Mouse (Mus musculus) left cerebral cortex, postnatal 14 days (tissue): ENCODE measurements around the gene Tyk2. TPM values are rescaled to one million over a fixed set of nuclear protein-coding genes. Genes with fewer than 3 reads are reported as not detected.
A peak's percentile ranks its signal among the peaks of the same experiment; 100 is the strongest.

ENCODE experiments used
- DNase-seq, 2 experiments: peaks; one replicate each; pipeline ENCODE4 v3.0.0; 2021 to 2022; ENCODE audit warnings: low spot score in 2 of 2, mixed read lengths in 1 of 2
- intact Hi-C: fragments of 180-260 bp; cut with DNase I; formaldehyde crosslinking; loops from one replicate; pipeline ENCODE4 v1.15.1; 2025
- total RNA-seq, 2 experiments: library from RNA; stranded (reverse); gene quantifications; 2 replicates each; pipeline ENCODE4 v1.2.3; 2021

The Tyk2 gene
- total RNA-seq, 2 experiments from 2014 or later = 11.7 to 12.0 TPM

- intact Hi-C loops = loop anchor here (5.0 kb wide), 1 partner anchor 69 kb away; no protein-coding TSS in a partner anchor
Observed at GRCm38 (mm10) chr9:21153331-21153730, 22.3 kb upstream of the Tyk2 start.

GRCm38 (mm10) chr9:21152715-21153114 lies 21.7 kb upstream of the Tyk2 start:
- intact Hi-C loops = loop anchor here (5.0 kb wide), 1 partner anchor 70 kb away; no protein-coding TSS in a partner anchor
- peak; percentile 75 for DNase-seq

More at GRCm38 (mm10) chr9:21153331-21153730, 22.3 kb upstream of the Tyk2 start:
- no peak for DNase-seq

- intact Hi-C loops = loop anchor here (5.0 kb wide), 1 partner anchor 72 kb away; no protein-coding TSS in a partner anchor
- peak; percentile 93 to 94 for DNase-seq
Observed at GRCm38 (mm10) chr9:21149654-21150419, 18.8 kb upstream of the Tyk2 start, which contains the start of gene Cdc37. Cdc37 (minus strand) TSS chr9:21149982.

- intact Hi-C loops = no loop called here
Observed at GRCm38 (mm10) chr9:21149077-21149653, 18.1 kb upstream of the Tyk2 start.

GRCm38 (mm10) chr9:21148427-21148826 lies 17.4 kb upstream of the Tyk2 start:
- intact Hi-C loops = no loop called here

More at GRCm38 (mm10) chr9:21149077-21149653, 18.1 kb upstream of the Tyk2 start:
- no peak for DNase-seq

GRCm38 (mm10) chr9:21146722-21147121 lies 15.7 kb upstream of the Tyk2 start:
- DNase-seq = no peak
- intact Hi-C loops = no loop called here

More at GRCm38 (mm10) chr9:21148427-21148826, 17.4 kb upstream of the Tyk2 start:
- DNase-seq = no peak

GRCm38 (mm10) chr9:21145431-21145830 lies 14.4 kb upstream of the Tyk2 start:
- DNase-seq = no peak
- intact Hi-C loops = no loop called here

- no peak for DNase-seq
- intact Hi-C loops = no loop called here
Observed at GRCm38 (mm10) chr9:21144361-21144760, 13.3 kb upstream of the Tyk2 start.

GRCm38 (mm10) chr9:21141922-21142321 lies 10.9 kb upstream of the Tyk2 start:
- no peak for DNase-seq

GRCm38 (mm10) chr9:21138386-21138785 lies 7.3 kb upstream of the Tyk2 start:
- intact Hi-C loops = loop anchor here (5.0 kb wide), 1 partner anchor 106 kb away; the partner anchor contains the start of gene Icam5

More at GRCm38 (mm10) chr9:21141922-21142321, 10.9 kb upstream of the Tyk2 start:
- intact Hi-C loops = no loop called here

GRCm38 (mm10) chr9:21137229-21137628 lies 6.2 kb upstream of the Tyk2 start:
- intact Hi-C loops = loop anchor here (2.0 to 5.0 kb wide), 2 partner anchors 105 to 236 kb away; partner anchors contain the start of gene Icam5
- peak; percentile 60 to 76 for DNase-seq

More at GRCm38 (mm10) chr9:21138386-21138785, 7.3 kb upstream of the Tyk2 start:
- no peak for DNase-seq

- DNase-seq = no peak
- intact Hi-C loops = loop anchor here (2.0 to 5.0 kb wide), 2 partner anchors 104 to 236 kb away; partner anchors contain the start of gene Icam5
Observed at GRCm38 (mm10) chr9:21136401-21136800, 5.4 kb upstream of the Tyk2 start.

GRCm38 (mm10) chr9:21135941-21136381 lies 4.9 kb upstream of the Tyk2 start:
- no peak for DNase-seq

GRCm38 (mm10) chr9:21135329-21135890 lies 4.4 kb upstream of the Tyk2 start:
- no peak for DNase-seq
- intact Hi-C loops = loop anchor here (5.0 kb wide), 1 partner anchor 103 kb away; the partner anchor contains the start of gene Icam5

More at GRCm38 (mm10) chr9:21135941-21136381, 4.9 kb upstream of the Tyk2 start:
- intact Hi-C loops = loop anchor here (2.0 to 5.0 kb wide), 2 partner anchors 104 to 235 kb away; partner anchors contain the start of gene Icam5

GRCm38 (mm10) chr9:21134595-21135328 lies 3.7 kb upstream of the Tyk2 start:
- no peak for DNase-seq
- intact Hi-C loops = loop anchor here (5.0 kb wide), 1 partner anchor 102 kb away; the partner anchor contains the start of gene Icam5

GRCm38 (mm10) chr9:21133064-21133707 lies 2.1 kb upstream of the Tyk2 start:
- no peak for DNase-seq
- intact Hi-C loops = no loop called here

- DNase-seq = peak; percentile 36 to 45
- intact Hi-C loops = no loop called here
Observed at GRCm38 (mm10) chr9:21132102-21132775, 1.2 kb upstream of the Tyk2 start.

GRCm38 (mm10) chr9:21126259-21126627 lies 4.8 kb downstream of the Tyk2 start:
- intact Hi-C loops = loop anchor here (5.0 kb wide), 1 partner anchor 34 kb away; the partner anchor contains the start of genes Gm38431 and Raver1
- DNase-seq = no peak
